Mouse (Mus musculus): ENCODE measurements around the gene Cbs.
A peak's percentile ranks its signal among the peaks of the same experiment; 100 is the strongest.
"Not testable (repeated sequence)": the region's sequence is repeated elsewhere in the genome, so short reads cannot be mapped to it uniquely, and the experiment has no call there.

The Cbs gene

DNA sequence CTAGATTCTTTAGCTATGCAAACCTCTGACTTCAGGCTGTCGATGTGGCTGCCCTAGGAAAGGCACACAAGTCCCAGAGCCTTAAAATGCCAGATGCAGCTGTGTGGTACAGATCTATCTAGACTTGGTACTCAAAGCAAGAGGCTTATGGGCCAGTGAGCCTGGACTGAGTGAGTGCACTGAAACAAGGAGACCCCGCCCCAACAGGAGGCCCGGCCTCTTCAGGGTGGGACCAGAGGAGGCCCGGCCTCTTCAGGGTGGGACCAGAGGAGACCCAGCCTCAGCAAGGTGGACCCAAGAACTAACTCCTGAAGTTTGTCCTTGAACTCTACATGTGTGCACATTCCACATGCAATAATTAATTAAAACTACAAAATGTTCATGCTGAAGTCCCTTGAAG is 5.9 kb upstream of the Cbs start:
- DNase-seq, result no peak

DNA sequence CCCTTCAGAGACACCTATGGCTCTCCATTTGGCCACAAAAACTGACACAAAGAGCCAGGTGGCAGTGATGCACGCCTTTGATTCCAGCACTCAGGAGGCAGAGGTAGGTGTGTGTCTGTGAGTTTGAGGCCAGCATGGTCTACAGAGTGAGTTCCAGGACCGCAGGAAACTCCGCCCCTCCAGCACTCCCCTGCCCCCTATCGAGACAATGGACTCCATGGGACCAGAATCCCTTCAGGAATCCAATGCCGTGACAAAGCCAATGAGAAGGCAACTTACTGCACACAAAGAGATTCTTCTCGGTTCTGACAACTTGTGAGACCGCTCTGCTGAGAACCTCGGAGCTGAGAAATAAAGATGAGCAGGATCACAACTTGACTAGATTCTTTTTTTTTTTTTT is 5.3 kb upstream of the Cbs start:
- DNase-seq, result no peak

DNA sequence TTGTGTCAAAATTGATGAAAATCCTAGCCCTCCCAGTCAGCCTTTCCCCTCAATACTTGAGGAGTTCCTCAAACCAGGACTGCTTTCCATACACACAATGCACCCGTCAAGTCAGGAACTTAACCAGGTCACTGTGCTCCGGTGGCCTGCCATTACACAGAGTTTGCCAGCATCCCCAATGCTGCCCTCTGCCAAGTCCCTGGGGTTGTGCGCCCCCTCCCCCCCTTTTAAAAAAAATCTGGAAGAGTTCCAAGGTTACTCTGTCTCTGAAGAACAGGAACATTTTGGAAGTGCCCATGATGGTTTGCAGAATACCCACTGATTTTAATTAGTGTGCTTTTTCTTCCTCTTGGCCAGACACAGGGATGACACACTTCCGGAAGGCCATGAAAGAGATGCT is 2.6 kb upstream of the Cbs start:
- DNase-seq, result no peak

DNA sequence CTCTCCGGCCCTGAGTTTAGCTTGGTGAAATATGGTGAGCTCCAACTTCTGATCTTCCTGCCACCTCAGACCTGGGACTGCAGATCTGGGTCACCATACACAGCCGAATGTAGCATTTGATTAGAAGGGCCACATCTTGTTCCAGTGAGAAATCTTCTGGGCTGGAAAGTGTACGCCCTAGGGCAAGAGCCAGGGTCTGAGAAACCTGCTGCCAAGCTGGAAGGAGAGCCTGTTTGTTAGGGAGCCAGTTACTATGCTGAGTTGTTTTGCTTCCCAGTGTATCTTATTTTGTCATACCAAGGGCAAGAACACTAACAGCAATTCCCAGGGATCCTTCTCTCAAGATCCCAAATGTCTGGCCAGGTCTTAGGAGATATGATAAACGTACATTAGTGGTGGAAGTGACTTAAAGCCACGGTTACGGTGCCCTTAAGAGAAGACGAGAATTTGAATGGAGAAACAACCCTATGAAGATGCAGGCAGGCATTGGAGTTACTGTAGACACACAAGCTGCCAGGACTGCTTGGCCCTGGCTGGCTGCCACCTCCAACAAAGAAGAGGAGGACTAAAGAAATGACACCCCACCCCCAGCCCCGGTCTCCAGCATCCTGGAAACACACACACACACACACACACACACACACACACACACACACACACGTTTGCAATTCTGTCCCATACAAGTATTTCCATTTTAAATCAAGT is 980 bp upstream of the Cbs start:
- DNase-seq, result no peak

DNA sequence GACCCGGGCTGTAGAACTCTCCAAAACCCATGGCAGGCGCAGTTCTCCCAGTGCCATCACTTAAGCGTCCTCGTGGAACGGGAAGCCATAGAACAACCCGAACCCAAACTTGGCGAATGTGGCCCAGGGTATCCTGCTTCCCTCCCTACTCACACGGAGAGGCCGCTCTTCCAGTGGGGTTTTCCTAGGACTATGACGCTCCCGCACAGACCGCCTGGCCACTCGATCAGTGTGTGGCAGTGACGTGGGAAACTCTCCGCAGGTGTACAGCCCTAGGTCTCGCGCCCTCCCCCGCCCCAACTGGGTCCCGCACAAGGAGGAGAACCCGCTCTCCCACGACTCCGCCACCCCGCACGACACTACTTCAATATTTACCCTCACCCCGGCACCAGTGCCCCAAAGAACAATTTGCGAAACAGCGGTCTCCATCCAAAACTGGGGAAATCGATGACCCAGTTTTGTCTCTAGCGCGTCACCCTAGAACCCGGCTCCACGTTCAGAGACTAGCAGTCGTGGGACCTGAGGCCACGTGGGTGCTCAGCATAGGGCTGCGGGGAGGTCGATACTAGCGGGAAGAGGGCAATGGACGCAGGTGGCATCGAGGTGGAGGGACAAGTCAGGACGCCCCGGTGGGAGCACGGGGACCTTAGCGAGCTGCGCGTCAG is 629 bp downstream of the Cbs start:
- no peak for DNase-seq

DNA sequence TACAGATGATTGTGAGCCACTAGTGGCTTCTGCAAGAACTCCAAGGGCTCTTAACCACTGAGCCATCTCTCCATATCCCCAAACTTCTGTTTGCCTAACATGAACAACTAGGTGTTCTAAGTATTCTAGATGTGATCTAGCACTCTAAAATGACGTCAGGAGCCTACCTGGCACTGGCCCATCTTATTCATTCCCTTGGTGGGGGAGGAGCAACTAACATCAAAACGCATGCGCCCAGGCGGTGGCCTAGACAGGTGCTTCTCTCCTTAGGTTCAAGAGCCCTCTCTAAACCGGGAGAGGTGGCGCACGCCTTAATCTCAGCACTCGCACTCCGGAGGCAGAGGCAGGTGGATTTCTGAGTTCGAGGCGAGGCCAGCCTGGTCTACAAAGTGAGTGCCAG is 1.3 kb downstream of the Cbs start:
- peak; percentile 34 for DNase-seq

DNA sequence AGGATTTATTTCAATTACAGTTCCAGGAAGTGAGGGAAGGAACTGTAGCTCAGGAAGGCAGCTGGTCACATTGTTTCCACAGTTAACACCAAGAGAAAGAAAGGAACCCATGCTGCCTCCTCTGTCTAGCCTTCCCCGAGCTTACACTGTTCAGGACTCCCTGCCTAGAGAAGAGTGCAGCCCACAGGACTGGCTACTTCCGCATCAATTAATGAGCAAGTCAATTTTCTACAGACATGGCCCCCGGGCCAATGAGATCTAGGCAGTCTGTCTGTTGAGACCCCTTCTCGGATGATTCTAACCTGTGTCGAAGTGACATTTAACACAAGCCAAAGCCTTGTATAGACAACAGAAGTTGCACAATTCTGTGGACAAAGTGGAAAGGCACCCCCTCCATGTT is 2.1 kb downstream of the Cbs start:
- DNase-seq, result no peak

DNA sequence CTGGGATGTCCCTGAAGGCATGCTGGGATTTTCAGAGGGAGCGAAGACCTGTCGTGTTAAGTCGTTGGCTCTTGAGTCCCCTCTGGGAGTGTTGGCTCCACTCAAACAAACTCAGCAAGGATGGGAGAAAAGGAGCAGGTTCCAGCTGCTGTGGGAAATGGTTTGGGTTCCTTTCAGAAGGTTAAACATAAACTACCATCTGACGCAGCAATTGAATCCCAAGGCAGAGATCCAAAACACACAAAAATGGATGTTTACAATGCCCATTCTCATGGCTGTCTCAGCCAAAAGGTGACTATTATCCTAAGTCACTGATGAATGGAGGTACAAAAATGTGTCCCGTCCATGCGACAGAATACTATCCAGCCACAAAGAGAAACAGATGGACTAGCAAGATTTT is 4.0 kb downstream of the Cbs start:
- peak; percentile 50 for DNase-seq

DNA sequence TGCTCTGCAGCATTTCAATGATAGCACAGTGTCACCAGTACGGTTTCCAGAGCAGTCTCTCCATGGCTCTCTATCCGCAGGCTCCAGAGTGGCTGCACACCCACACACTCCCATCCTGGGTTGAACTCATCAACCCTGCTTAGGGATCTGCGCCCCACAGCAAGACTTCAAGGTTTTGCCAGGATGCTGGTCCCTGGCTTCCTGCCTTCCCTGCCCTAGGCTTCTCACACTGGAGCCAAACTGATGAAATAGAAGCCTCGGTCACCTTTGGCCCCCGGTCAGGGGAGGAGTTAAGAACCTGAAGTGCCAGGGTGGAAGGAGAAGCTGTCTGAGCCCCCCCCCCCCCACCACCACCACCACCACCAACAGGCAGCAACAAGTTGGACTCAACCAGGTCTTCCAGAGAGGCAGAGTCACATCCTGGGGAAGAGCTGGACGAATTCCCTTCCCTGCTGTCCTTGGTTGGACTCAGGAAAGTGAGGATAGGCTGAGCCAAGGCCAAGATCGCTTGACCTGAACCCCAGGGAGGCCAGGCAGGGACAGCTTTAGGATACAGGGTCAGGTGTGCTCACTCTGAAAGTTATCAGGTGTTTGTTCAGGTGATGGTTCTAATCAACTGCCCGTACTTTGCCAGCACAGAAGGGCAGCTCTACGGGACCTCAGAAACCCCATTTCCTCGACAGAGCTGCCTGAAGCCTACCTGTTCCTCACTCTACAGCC is 5.8 kb downstream of the Cbs start:
- DNase-seq, result peak; percentile 39

DNA sequence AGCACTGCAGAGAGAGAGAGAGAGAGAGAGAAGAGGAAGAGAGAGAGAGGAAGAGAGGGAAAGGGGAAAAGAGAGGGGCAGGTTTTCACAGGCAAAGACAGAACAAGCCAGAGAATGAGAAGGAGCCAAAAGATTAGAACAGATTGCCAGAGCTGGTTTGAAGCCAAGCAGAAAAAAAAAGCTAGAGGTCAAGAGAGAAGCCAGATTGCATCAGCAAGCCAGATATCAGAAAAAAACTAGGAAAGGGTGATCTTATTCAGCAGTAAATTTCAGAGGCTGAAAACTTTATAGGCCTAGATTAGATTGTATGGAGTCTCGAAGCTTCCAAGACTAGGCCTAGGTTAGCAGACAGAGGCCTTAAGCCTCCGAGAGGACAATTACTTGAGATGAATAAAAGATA is 9.1 kb downstream of the Cbs start:
- DNase-seq, result no peak

DNA sequence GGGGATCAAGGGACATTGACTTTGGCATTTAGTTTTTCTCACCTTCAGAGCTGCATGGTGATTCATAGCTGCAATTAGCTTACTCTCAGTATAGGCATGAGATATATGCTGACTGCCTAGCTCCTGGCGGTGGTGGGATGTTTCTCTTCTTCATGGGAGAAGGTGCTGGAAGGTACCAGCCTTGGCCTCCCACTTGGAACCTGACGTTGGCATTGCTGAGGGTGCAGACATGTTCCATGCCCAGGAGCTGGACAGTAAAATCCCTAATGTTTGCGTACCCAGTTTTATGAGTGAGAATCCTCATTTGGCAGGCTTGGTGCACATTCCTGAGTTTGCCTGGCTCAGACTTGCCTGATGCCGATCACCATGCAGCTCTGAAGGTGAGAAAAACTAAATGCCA is 13.9 kb downstream of the Cbs start:
- no peak for DNase-seq

DNA sequence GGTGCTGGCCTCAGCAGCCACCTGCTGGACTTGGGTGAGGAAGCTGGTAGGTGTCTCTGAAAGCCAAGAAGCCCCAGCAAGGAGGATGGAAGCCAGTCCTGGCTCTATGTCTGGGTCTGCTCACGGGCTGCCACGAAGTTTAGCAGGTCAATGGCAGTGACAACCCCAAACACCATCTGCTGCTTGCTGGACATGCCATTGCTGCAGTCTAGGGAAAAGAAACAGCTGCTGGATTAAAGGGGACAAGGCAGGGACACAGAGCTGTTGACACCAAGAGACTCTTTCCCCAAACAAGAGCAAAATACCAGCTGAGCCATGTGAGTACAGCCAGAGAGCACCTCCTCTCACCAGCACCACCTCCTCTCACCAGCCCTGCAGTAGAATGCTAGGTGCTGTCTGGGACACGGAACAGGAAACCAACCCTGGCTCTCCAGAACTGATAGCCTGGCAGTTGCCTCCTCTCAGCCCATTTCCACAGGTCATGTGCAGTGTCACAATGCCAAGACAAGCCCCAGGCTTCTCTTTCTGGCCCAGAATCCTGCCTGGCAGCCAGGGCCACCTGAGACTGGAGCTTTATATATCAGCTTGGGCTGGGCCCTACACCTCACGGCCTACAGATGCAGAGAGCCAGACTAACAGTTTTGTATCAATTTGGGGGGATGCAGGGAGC is 23.8 kb downstream of the Cbs start:
- DNase-seq, result no peak

DNA sequence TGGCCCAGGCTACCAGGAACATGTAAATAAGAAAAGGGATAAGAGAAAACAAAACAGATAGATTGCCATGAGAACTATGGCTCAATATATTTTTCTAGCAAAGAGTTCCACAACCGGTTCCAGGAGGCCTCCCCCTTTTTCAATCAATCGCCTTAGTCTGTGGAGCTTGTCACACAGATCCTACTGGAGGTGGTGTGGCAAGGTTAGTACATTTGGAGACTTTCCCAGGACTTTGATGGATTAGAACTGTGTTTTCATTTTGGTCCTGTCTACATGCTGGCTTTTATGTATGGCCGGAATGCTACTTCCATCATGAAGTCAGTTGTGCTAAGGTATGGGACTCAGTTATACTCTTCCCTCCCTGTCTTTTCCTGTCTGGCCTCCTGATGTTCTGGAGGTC is 27.1 kb downstream of the Cbs start:
- DNase-seq, result no peak

DNA sequence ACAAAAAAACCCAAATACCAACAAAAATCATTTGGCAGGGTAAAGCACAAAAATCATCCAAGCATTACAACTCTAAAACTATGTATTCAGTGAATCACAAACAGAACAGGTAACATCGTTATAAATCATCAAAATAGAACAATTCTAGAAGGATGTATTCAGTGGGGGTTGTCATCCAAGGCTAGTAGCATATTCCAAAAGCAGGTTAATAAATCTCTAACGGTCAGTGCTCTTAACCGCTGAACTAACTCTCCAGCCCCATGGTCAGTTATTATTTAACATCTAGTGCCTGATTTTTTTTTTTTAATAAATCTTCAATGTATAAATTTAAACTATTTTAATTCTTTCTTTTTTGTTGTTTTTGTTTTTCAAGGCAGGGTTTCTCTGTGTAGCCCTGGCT is 27.9 kb downstream of the Cbs start:
- DNase-seq, result not testable (repeated sequence)

DNA sequence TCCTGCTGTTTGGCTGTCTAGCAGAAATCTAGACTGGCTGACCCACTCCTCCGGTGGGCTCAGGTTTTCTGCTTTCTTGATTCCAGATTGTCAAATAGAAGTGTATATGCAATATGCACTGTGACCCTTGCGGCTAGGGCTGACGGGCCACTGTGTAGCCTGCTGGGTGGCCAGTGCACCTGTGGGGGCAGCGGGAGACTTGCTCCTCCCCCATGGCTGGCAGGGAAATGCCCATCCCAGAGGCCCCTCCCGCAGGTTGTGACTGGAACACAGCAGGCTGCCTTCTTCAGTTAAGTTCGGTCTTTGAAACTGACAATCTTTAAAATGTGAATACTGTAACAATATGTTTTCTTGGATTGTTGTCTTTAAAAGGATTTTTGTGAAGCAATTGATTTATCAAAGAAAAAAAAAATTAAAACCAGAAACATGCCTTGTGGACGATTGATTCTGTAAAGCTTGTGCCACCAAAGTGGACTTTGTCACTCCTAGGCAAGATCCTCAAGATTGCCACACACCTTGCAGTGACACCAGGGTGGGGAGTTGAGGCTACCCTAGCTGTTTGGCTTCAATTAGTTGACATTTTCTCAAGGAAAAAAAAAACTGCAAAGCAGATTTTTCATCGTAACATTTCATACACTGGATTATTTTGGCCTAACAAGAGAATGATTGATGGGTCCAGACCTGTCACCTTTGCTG is 29.6 kb downstream of the Cbs start:
- DNase-seq, result no peak

DNA sequence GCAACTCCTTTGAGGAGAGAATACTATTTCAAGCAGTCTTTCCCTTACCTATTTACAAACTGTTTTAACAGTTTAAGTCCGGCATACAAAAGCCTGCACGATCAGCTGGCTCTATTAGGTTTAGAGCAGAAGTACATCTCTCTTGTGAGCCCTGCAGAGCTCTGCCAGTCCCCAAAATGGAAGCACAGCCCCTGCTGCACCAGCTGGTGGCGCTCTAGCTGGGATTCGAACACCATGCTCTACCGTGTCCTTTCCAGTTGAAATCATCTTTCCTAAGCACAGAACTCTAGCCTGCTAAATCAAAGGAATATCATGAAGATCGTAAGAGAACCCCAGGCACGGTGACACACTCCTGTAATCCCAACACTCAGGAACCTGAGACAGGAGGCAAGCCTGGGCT is 30.6 kb downstream of the Cbs start:
- no peak for DNase-seq

DNA sequence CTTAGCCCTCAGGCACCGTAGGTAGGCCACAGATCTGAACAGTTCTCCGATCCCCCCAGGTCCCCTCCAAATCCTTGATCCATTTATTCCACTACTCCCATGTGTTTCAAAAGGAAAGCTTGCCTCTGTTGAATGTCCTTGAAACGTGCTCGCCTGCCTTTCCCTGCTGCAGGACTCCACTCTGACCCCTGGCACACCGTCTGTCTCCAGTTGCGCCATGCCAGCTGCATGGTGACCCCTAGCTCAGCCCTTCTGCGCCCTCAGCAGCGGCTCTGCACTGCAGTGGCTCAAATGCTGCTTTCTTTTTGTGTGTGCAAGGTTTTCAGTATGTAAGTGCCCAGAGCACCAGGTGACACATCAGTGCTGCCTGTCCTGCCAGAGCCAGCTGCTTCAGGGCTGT is 38.4 kb downstream of the Cbs start:
- DNase-seq, result peak; percentile 26

DNA sequence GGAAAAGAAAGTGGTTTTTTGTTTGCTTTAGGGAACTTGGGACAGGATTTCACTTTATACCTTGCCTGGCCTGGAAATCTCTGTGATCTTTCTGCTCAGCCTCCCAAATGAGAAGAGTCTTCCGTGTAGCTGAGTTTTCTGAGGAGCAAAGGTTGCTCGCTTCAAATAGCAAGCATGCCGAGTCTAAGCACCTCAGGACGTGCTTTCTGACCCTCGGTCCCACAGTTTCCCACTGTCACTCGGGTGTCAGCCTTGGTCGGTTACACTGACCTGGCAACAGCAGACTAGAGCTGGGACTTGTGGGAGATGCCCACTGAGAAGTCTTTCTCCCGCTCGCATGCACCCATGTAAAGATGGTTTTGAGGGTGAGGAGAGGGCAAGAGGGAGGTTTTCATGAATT is 39.1 kb downstream of the Cbs start:
- DNase-seq, result peak; percentile 55

DNA sequence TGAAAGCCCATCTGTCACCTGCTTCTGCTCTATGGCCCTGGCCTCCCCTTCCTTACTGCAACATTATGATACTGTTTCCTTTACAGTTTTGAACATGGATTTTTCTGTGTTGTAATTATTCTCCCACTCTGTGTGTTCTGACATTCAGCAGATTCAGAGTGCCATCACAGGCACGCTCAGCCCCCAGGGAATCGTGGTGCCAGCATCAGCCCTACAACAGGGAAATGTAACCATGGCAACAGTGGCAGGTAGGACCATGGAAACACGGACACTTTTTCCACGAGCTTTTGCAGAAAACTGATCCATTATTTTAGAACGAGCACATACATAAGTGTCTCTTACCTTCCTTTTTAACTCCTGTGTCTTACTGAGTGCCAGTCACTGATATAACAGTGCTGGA is 42.0 kb downstream of the Cbs start:
- DNase-seq, result no peak

DNA sequence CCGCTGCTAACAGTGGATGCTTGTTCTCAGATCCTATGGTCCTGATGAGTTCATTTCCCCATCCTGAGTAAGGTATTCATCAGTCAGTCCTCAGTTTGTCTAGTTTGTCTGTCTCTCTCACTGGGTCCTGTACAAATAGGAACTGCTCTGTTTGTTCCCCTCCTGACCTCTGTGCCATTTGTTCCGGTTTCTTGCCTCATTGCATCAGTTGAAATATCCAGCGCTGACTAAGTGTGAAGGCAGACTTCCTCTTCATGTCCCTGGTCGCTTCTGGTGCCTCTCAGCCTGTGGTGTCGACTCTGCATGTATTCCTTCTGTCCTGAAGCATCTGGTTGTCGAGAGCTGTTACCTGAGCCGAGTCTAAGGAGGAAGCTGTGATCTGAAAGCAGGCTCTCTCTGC is 42.4 kb downstream of the Cbs start:
- no peak for DNase-seq

DNA sequence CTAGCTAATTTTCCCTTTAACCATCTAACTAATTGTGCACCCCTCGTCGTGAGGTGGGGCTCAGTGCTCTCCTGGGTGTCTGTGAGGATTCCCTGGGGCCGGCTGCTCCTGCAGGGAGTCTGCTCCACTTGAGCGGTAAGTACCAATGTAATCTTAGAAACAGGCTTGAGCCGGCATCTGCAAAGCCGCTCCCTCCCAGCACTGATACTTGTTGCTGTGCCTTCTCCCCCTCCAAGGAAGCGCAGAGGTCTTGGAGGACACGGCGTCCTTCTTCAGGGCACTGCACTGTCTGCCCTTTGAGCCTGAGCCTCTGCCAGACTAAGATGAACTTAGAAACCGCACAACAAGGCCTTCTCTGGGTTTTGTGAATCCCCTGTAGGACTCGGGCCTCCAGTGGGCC is 46.2 kb downstream of the Cbs start:
- DNase-seq, result peak; percentile 28

DNA sequence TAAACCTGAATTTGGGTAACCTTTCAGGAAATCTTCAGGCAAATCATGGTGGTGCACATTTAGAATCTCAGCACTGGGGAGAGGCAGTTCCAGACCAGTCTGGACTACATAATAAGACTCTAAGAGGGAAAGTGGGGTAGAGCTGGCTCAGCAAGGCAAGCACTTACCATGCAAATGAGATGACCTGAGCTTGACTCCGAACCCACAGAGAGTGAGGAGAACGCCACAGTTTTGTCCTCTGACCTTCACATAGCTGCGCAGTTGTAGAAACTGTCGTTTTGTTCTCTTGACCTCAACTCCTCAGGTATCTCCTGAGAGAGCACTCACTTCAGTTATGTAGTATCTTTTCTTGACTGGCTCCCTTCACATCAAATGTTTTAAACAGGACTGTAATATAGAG is 48.3 kb downstream of the Cbs start:
- DNase-seq, result no peak

DNA sequence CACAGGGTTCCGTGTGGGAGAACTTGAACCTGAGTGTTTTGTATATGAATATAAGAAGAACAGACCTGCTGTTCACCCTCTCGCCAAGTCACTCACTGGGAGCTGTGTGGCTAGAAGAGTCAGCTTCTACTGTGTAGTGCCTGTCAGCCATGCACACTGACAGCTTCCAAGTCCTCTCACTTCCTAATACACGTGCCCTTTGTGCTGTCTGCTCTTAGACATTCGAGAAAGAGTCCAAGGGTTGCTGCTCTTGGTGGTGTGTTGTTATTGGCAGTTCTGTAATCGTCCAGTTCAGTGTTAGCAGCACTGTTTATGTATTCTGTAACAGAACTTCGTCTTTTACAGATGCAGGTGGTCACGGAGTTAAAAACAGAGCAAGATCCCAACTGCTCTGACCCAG is 48.9 kb downstream of the Cbs start:
- DNase-seq, result peak; percentile 67
